Mouse (Mus musculus): ENCODE results near the gene Ldhd.

- TF ChIP-seq CTCF (IDR thresholded peaks at IDR 0.05; ENCODE audit: low read depth) (peak; percentile 62), EP300 (optimal IDR thresholded peaks at IDR 0.05) (no peak)
Measured at GRCm38 (mm10) chr8:111676237-111676636, 46.1 kb upstream of the Ldhd start.
